Mouse (Mus musculus) neutrophil, adult 83 days (primary cell): Measurements from ENCODE around the gene Ces3a. TPM values are rescaled to one million over a fixed set of nuclear protein-coding genes. Genes with fewer than 3 reads are reported as not detected.

ENCODE experiments used
- total RNA-seq, 2 experiments: library from RNA; stranded (reverse); gene quantifications; one replicate each; pipeline ENCODE4 v1.2.4; 2023

The Ces3a gene
- total RNA-seq: not detected

GRCm38 (mm10) chr8:105048371-105048854, at the start of gene Ces3a:
Ces3a (plus strand) TSS chr8:105048601.

GRCm38 (mm10) chr8:105000586-105000985, 47.8 kb upstream of the Ces3a start, which contains the start of gene Ces2h:
Ces2h (plus strand) TSS chr8:105000853.

GRCm38 (mm10) chr8:105083449-105084050, 35.1 kb downstream of the Ces3a start, which contains the start of gene Ces3b:
Ces3b (plus strand) TSS chr8:105083753.

Other genes starting within 250 kb of the Ces3a start
- not detected for gene Ces2b, start 217.0 kb upstream of the Ces3a start, total RNA-seq
- gene Ces2c, start 201.5 kb upstream of the Ces3a start, total RNA-seq: not detected
- gene Ces2e, start 122.3 kb upstream of the Ces3a start, total RNA-seq: under 1 TPM in 1 of 2 experiments, not detected in 1; 0.28 TPM
- under 1 TPM in 1 of 2 experiments, not detected in 1; 0.11 TPM for gene Ces2f, start 101.2 kb upstream of the Ces3a start, total RNA-seq
- gene Ces2g, start 86.9 kb upstream of the Ces3a start, total RNA-seq: 10 to 100 TPM; 13.9 to 26.1 TPM
- not detected for gene Ces2h, start 47.7 kb upstream of the Ces3a start, total RNA-seq
- not detected for gene Ces3b, start 35.2 kb downstream of the Ces3a start, total RNA-seq
- gene Ces4a, start 83.2 kb downstream of the Ces3a start, total RNA-seq: not detected
- gene Cbfb, start 122.1 kb downstream of the Ces3a start, total RNA-seq: 10 to 100 TPM; 75.7 to 84.6 TPM
- gene D230025D16Rik, start 176.5 kb downstream of the Ces3a start, total RNA-seq: 10 to 100 TPM; 28.4 to 40.9 TPM
- 1 to 10 TPM in 1 of 2 experiments, under 1 TPM in 1; 0.46 to 1.0 TPM for gene B3gnt9, start 206.6 kb downstream of the Ces3a start, total RNA-seq
- 10 to 100 TPM; 14.7 to 15.1 TPM for gene Tradd, start 216.0 kb downstream of the Ces3a start, total RNA-seq
- 1 to 10 TPM; 4.4 to 7.2 TPM for gene Fbxl8, start 216.0 kb downstream of the Ces3a start, total RNA-seq
- under 1 TPM in 1 of 2 experiments, not detected in 1; 0.75 TPM for gene Hsf4, start 221.2 kb downstream of the Ces3a start, total RNA-seq
- gene Nol3, start 227.5 kb downstream of the Ces3a start, total RNA-seq: not detected
- gene 4931428F04Rik, start 241.3 kb downstream of the Ces3a start, total RNA-seq: 1 to 10 TPM; 1.4 to 1.8 TPM
- gene Exoc3l, start 247.5 kb downstream of the Ces3a start, total RNA-seq: 1 to 10 TPM; 1.0 to 1.5 TPM
- 10 to 100 TPM; 58.9 to 66.0 TPM for gene E2f4, start 249.1 kb downstream of the Ces3a start, total RNA-seq